Comparison of ENCODE assay signal across 8 mouse cellular contexts in genomic region chr8:90828987-90829740, GRCm38 (mm10). TPM values are rescaled to one million over a fixed set of nuclear protein-coding genes. Genes with fewer than 3 reads are reported as not detected.
A peak's percentile ranks its signal among the peaks of the same experiment; 100 is the strongest.
DNase-seq lines count a peak whose midpoint lies in the region; ATAC-seq and TF ChIP-seq lines count a peak whose summit lies in the region.

No protein-coding gene starts in this region.

- 4% methylated on average over 11 of the region's 11 CpGs for WGBS in liver, adult 2 months
- WGBS in embryonic facial prominence, embryonic 10.5 days, result 3% methylated on average over 11 of the region's 11 CpGs
- WGBS in hindbrain, embryonic 15.5 days, result under 1% methylated on average over 11 of the region's 11 CpGs

- H3K79me2 ChIP-seq in liver, adult 2 months (ENCODE audit: control insufficient read depth, insufficient read depth, low read length), result no peaks in the 10 kb centered on the region; the same call in 1 of the 2 replicates

- DNase-seq in liver, adult 2 months (ENCODE audit: extremely low read depth, low read depth, low spot score), result peak; percentile 52
- no peak for DNase-seq in liver
- DNase-seq in T-cell, adult 2 months (ENCODE audit: low spot score), result peak; percentile 12
- no peak for DNase-seq in embryonic facial prominence, embryonic 10.5 days (ENCODE audit: low spot score)
- no peak for DNase-seq in yolk sac, embryonic 10.5 days (ENCODE audit: low spot score)
- DNase-seq in testis, postnatal 10 days (ENCODE audit: low spot score), result no peak

- no peaks in the 10 kb centered on the region for H3K9me3 ChIP-seq in embryonic facial prominence, embryonic 10.5 days
- no peaks in the 10 kb centered on the region for H3K9me3 ChIP-seq in hindbrain, embryonic 15.5 days

- peak overlapping the region; percentile 78 for H3K4me3 ChIP-seq in liver, adult 2 months (ENCODE audit: insufficient read depth, low read depth, low read length)
- peak overlapping the region; percentile 64 for H3K4me3 ChIP-seq in embryonic facial prominence, embryonic 10.5 days
- peak overlapping the region; percentile 60 for H3K4me3 ChIP-seq in hindbrain, embryonic 15.5 days

- H3K4me2 ChIP-seq in hindbrain, embryonic 15.5 days, result peak overlapping the region; percentile 93

- no peaks in the 10 kb centered on the region for H3K27me3 ChIP-seq in liver, adult 2 months (ENCODE audit: control insufficient read depth, insufficient read depth, low read length)
- no peaks in the 10 kb centered on the region for H3K27me3 ChIP-seq in embryonic facial prominence, embryonic 10.5 days (replicated peaks; ENCODE audit: low read depth, poor library complexity, severe bottlenecking)
- H3K27me3 ChIP-seq in hindbrain, embryonic 15.5 days, result no peaks in the 10 kb centered on the region

- H3K27ac ChIP-seq in liver, adult 2 months (replicated peaks; ENCODE audit: insufficient read depth, low read depth, low read length), result peak overlapping the region; percentile 83
- peak overlapping the region; percentile 86 for H3K27ac ChIP-seq in embryonic facial prominence, embryonic 10.5 days (replicated peaks)
- peak overlapping the region; percentile 78 for H3K27ac ChIP-seq in hindbrain, embryonic 15.5 days (replicated peaks)

- H3K36me3 ChIP-seq in liver, adult 2 months (ENCODE audit: control insufficient read depth, insufficient read depth, low read length), result no peaks in the 10 kb centered on the region
- H3K36me3 ChIP-seq in embryonic facial prominence, embryonic 10.5 days (replicated peaks), result no peaks in the 10 kb centered on the region
- H3K36me3 ChIP-seq in hindbrain, embryonic 15.5 days, result no peaks in the 10 kb centered on the region

- TF ChIP-seq CTCF in liver, adult 2 months (IDR thresholded peaks at IDR 0.05; ENCODE audit: low read depth, low read length), result no peak

- H3K4me1 ChIP-seq in liver, adult 2 months (ENCODE audit: control insufficient read depth, insufficient read depth, low read length), result peaks cover 33% of the 10 kb centered on the region
- peaks cover 42% of the 10 kb centered on the region for H3K4me1 ChIP-seq in embryonic facial prominence, embryonic 10.5 days
- H3K4me1 ChIP-seq in hindbrain, embryonic 15.5 days (replicated peaks), result peaks cover 21% of the 10 kb centered on the region

- H3K9ac ChIP-seq in liver, adult 2 months (ENCODE audit: low read depth, low read length), result peak overlapping the region; percentile 84
- H3K9ac ChIP-seq in hindbrain, embryonic 15.5 days, result peak overlapping the region; percentile 70

- no peak for TF ChIP-seq POLR2A in liver, adult 2 months (IDR thresholded peaks at IDR 0.05; ENCODE audit: extremely low read depth, insufficient read depth, low read length)

- ATAC-seq in hindbrain, embryonic 15.5 days (ENCODE audit: low FRiP score, low read depth), result peak; percentile 80
- peak; percentile 47 for ATAC-seq in megakaryocyte progenitor cell, adult 5-6 weeks (replicated peaks; ENCODE audit: poor library complexity)

RNA-seq across cellular contexts. Expression of gene Chd9, which starts 1.0 kb away (rescaled TPM):
- total RNA-seq in liver, adult 2 months (2014; rRNA removed), result 42.3 and 63.2 TPM in 2 replicates
- 51.6 and 88.2 TPM in 2 replicates for polyA plus RNA-seq in liver, adult 2 months (2012; rRNA removed)
- 30.3 and 34.2 TPM in 2 replicates for polyA plus RNA-seq in embryonic facial prominence, embryonic 10.5 days (2016; fragmentation: Nextera tagmentation; extraction: Ambion mirVana)
- 94.7 and 100 TPM in 2 replicates for polyA plus RNA-seq in hindbrain, embryonic 15.5 days (2015; fragmentation: Nextera tagmentation; extraction: Ambion mirVana)
- 121 and 145 TPM in 2 replicates for total RNA-seq in megakaryocyte progenitor cell, adult 5-6 weeks (2015)
- total RNA-seq in megakaryocyte progenitor cell, adult 5-6 weeks (2017), result 47.6 and 62.6 TPM in 2 replicates

RNA-seq across cellular contexts. Expression of gene Gm19935, which starts 12.0 kb away (rescaled TPM):
- total RNA-seq in liver, adult 2 months (2014; rRNA removed), result 0.09 TPM in 1 of 2 replicates, not detected in the other
- polyA plus RNA-seq in liver, adult 2 months (2012; rRNA removed), result not detected in 2 replicates
- not detected in 2 replicates for polyA plus RNA-seq in embryonic facial prominence, embryonic 10.5 days (2016; fragmentation: Nextera tagmentation; extraction: Ambion mirVana)
- polyA plus RNA-seq in hindbrain, embryonic 15.5 days (2015; fragmentation: Nextera tagmentation; extraction: Ambion mirVana), result 3.7 and 3.8 TPM in 2 replicates
- total RNA-seq in megakaryocyte progenitor cell, adult 5-6 weeks (2015), result not detected in 2 replicates
- not detected in 2 replicates for total RNA-seq in megakaryocyte progenitor cell, adult 5-6 weeks (2017)

Comparison
In these comparisons a context has a peak if more than half of its experiments do, and no peak if none do; other contexts are left out.
1. DNase-seq: peak in liver, adult 2 months (single experiment) and T-cell, adult 2 months (single experiment); none in liver (single experiment), embryonic facial prominence, embryonic 10.5 days (single experiment), yolk sac, embryonic 10.5 days (single experiment) and testis, postnatal 10 days (single experiment).
2. Peak in every context shown above with its lines, with median percentiles within 50 percentile points of each other: H3K27ac ChIP-seq and H3K4me3 ChIP-seq.